Mouse (Mus musculus): ENCODE data around the gene Card9. TPM values are rescaled to one million over a fixed set of nuclear protein-coding genes. Genes with fewer than 3 reads are reported as not detected.
A peak's percentile ranks its signal among the peaks of the same experiment; 100 is the strongest.

The Card9 gene
- total RNA-seq, 4 experiments from 2014 or later, result 1.6 to 3.9 (median 3.0) TPM

- peak in 1 of 2 experiments; percentile 67 for DNase-seq (ENCODE audit: low spot score in 2 of 2)
These were observed 31.3 kb downstream of the Card9 start for GRCm38 (mm10) chr2:26329402-26329801.

- DNase-seq (ENCODE audit: low spot score in 2 of 2), result no peak
These were observed 32.9 kb downstream of the Card9 start for GRCm38 (mm10) chr2:26327852-26328251.

GRCm38 (mm10) chr2:26325386-26326181 is 35.1 kb downstream of the Card9 start:
- DNase-seq (ENCODE audit: low spot score in 2 of 2), result no peak

- no peak for DNase-seq (ENCODE audit: low spot score in 2 of 2)
These were observed 35.8 kb downstream of the Card9 start for GRCm38 (mm10) chr2:26324917-26325316.

- DNase-seq (ENCODE audit: low spot score in 2 of 2), result no peak
These were observed 37.0 kb downstream of the Card9 start for GRCm38 (mm10) chr2:26323589-26324325.

- no peak for DNase-seq (ENCODE audit: low spot score in 2 of 2)
These were observed 40.2 kb downstream of the Card9 start for GRCm38 (mm10) chr2:26320245-26321185.

GRCm38 (mm10) chr2:26319519-26320244 is 41.0 kb downstream of the Card9 start:
- DNase-seq (ENCODE audit: low spot score in 2 of 2), result no peak

- no peak for DNase-seq (ENCODE audit: low spot score in 2 of 2)
These were observed 41.6 kb downstream of the Card9 start for GRCm38 (mm10) chr2:26319109-26319508.

- DNase-seq (ENCODE audit: low spot score in 2 of 2), result no peak
These were observed 42.6 kb downstream of the Card9 start for GRCm38 (mm10) chr2:26317991-26318672.

GRCm38 (mm10) chr2:26317371-26317770 is 43.3 kb downstream of the Card9 start:
- DNase-seq (ENCODE audit: low spot score in 2 of 2), result no peak

GRCm38 (mm10) chr2:26316576-26317246 is 44.0 kb downstream of the Card9 start:
- DNase-seq (ENCODE audit: low spot score in 2 of 2), result peak in 1 of 2 experiments; percentile 32

GRCm38 (mm10) chr2:26315925-26316311 is 44.8 kb downstream of the Card9 start:
- peak in 1 of 2 experiments; percentile 48 for DNase-seq (ENCODE audit: low spot score in 2 of 2)

- peak in 1 of 2 experiments; percentile 72 for DNase-seq (ENCODE audit: low spot score in 2 of 2)
These were observed 45.4 kb downstream of the Card9 start, which contains the start of gene Gpsm1 for GRCm38 (mm10) chr2:26315072-26315924. TSS of gene Gpsm1 (plus strand) at chr2:26315515.

GRCm38 (mm10) chr2:26314281-26315071 is 46.2 kb downstream of the Card9 start:
- DNase-seq (ENCODE audit: low spot score in 2 of 2), result peak in 1 of 2 experiments; percentile 39

GRCm38 (mm10) chr2:26313394-26313793 is 47.3 kb downstream of the Card9 start:
- DNase-seq (ENCODE audit: low spot score in 2 of 2), result no peak

GRCm38 (mm10) chr2:26312812-26313211 is 47.9 kb downstream of the Card9 start:
- no peak for DNase-seq (ENCODE audit: low spot score in 2 of 2)

GRCm38 (mm10) chr2:26311936-26312335 is 48.8 kb downstream of the Card9 start:
- peak in 1 of 2 experiments; percentile 30 for DNase-seq (ENCODE audit: low spot score in 2 of 2)

GRCm38 (mm10) chr2:26309739-26310138 is 51.0 kb downstream of the Card9 start:
- DNase-seq (ENCODE audit: low spot score in 2 of 2), result no peak

Measured in left cerebral cortex, adult 8-10 months (tissue).